ENCODE assay signal across 11 mouse cellular contexts in genomic region chr7:51749304-51750129, GRCm38 (mm10).
DNase-seq lines count a peak whose midpoint lies in the region; ATAC-seq and TF ChIP-seq lines count a peak whose summit lies in the region.
"Had no signal": no experiment of that assay in that cellular context is flagged by ENCODE, and none has a peak within 500 bp of the region (broad histone marks: within the 10 kb centered on the region; RNA-seq: fewer than 3 reads in every experiment).

No protein-coding gene starts in this region.

- H3K4me2 ChIP-seq in hindbrain, embryonic 16.5 days (ENCODE audit: low read length), result peak overlapping the region; percentile 22
- peak overlapping the region; percentile 32 for H3K4me2 ChIP-seq in neural tube, embryonic 14.5 days (ENCODE audit: low read depth, low read length)

- TF ChIP-seq CTCF in layer of hippocampus, adult 2 months (conservative IDR thresholded peaks at IDR 0.05), result no peak
- no peak for TF ChIP-seq CTCF in embryonic fibroblast, embryonic 13.5 days (IDR thresholded peaks at IDR 0.05; ENCODE audit: borderline replicate concordance, insufficient read depth, low read length)

- H3K36me3 ChIP-seq in hindbrain, embryonic 16.5 days (ENCODE audit: control insufficient read depth, insufficient read depth, low read length), result no peaks in the 10 kb centered on the region
- no peaks in the 10 kb centered on the region for H3K36me3 ChIP-seq in neural tube, embryonic 14.5 days (ENCODE audit: control insufficient read depth, insufficient read depth, low read length)
- H3K36me3 ChIP-seq: embryonic facial prominence, embryonic 13.5 days had no signal

- peak; percentile 77 for ATAC-seq in hindbrain, embryonic 16.5 days
- peak; percentile 50; the same call in 1 of the 2 replicates for ATAC-seq in neural tube, embryonic 14.5 days (ENCODE audit: low read depth)
- no peak for ATAC-seq in megakaryocyte progenitor cell, adult 5-6 weeks (replicated peaks; ENCODE audit: poor library complexity)

- no peaks in the 10 kb centered on the region for H3K27me3 ChIP-seq in hindbrain, embryonic 16.5 days (replicated peaks; ENCODE audit: control insufficient read depth, insufficient read depth, low read length)
- no peaks in the 10 kb centered on the region for H3K27me3 ChIP-seq in neural tube, embryonic 14.5 days (ENCODE audit: control insufficient read depth, insufficient read depth, low read length)
- H3K27me3 ChIP-seq: embryonic facial prominence, embryonic 13.5 days had no signal

- no peak overlapping the region for H3K27ac ChIP-seq in layer of hippocampus, adult 2 months
- peak overlapping the region; percentile 61; the same call in 1 of the 2 replicates for H3K27ac ChIP-seq in embryonic fibroblast, embryonic 13.5 days (ENCODE audit: insufficient read depth, low read length)
- peak overlapping the region; percentile 58 for H3K27ac ChIP-seq in hindbrain, embryonic 16.5 days (ENCODE audit: low read depth, low read length)
- H3K27ac ChIP-seq in neural tube, embryonic 14.5 days (ENCODE audit: low read depth, low read length), result peak overlapping the region; percentile 82
- H3K27ac ChIP-seq: embryonic facial prominence, embryonic 13.5 days had no signal

- H3K9ac ChIP-seq in hindbrain, embryonic 16.5 days (ENCODE audit: low read depth, low read length), result peak overlapping the region; percentile 0; the same call in 1 of the 2 replicates
- peak overlapping the region; percentile 1; the same call in 1 of the 2 replicates for H3K9ac ChIP-seq in neural tube, embryonic 14.5 days (replicated peaks; ENCODE audit: low read depth, low read length)
- H3K9ac ChIP-seq: embryonic facial prominence, embryonic 13.5 days had no signal

- H3K4me1 ChIP-seq in embryonic fibroblast, embryonic 13.5 days (ENCODE audit: control insufficient read depth, insufficient read depth, low read length), result peaks cover 15% of the 10 kb centered on the region
- H3K4me1 ChIP-seq in hindbrain, embryonic 16.5 days (ENCODE audit: control insufficient read depth, insufficient read depth, low read depth, low read length), result peaks cover 12% of the 10 kb centered on the region
- peaks cover 23% of the 10 kb centered on the region for H3K4me1 ChIP-seq in neural tube, embryonic 14.5 days (ENCODE audit: control insufficient read depth, insufficient read depth, low read length)

- peak overlapping the region; percentile 23; the same call in 1 of the 2 replicates for H3K4me3 ChIP-seq in layer of hippocampus, adult 2 months
- H3K4me3 ChIP-seq in embryonic fibroblast, embryonic 13.5 days (ENCODE audit: insufficient read depth, low read length), result no peak overlapping the region
- H3K4me3 ChIP-seq in hindbrain, embryonic 16.5 days (ENCODE audit: low read length), result no peak overlapping the region
- no peak overlapping the region for H3K4me3 ChIP-seq in neural tube, embryonic 14.5 days (ENCODE audit: low read depth, low read length)
- H3K4me3 ChIP-seq: embryonic facial prominence, embryonic 13.5 days had no signal

- DNase-seq in layer of hippocampus, adult 2 months (ENCODE audit: low spot score in 2 of 2), result peak in 1 of 2 experiments; percentile 5
- no peak for DNase-seq in layer of hippocampus, adult 9-10 months (ENCODE audit: low spot score)
- DNase-seq in heart, adult 18-20 months, result no peak
- DNase-seq: adrenal gland, postnatal 10 days; kidney, adult 2 months; lung, postnatal 14 days had no signal

- H3K9me3 ChIP-seq in hindbrain, embryonic 16.5 days (ENCODE audit: control insufficient read depth, low read length), result no peaks in the 10 kb centered on the region
- H3K9me3 ChIP-seq in neural tube, embryonic 14.5 days (ENCODE audit: control insufficient read depth, low read length), result no peaks in the 10 kb centered on the region
- H3K9me3 ChIP-seq: embryonic facial prominence, embryonic 13.5 days had no signal

- TF ChIP-seq POLR2A in embryonic fibroblast, embryonic 13.5 days (IDR thresholded peaks at IDR 0.05; ENCODE audit: low read depth, low read length), result no peak

- 27% methylated on average over 14 of the region's 14 CpGs for WGBS in hindbrain, embryonic 16.5 days
- WGBS in neural tube, embryonic 14.5 days, result 39% methylated on average over 14 of the region's 14 CpGs
